Mouse (Mus musculus): Measurements from ENCODE around the gene Hdac10.

DNA sequence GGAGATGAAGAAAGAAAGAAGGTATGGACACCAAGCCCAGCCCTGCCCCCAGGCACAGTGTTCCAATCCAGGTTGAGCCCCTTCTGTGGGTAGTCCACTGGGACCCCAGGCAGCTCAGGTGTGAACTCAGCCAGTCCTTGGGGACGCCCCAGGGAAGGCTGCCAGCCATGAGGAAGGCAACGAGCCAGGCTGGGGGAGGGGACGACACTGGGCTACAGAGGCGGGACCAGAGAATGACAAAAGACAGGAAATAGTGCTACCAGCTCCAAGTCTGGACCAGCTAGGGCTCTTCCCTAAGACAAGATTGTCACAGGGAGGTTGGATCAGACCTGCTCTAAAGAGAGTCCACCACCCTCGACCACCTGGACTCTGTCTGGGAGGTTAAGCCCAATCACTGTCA is 48.6 kb upstream of the Hdac10 start:
- TF ChIP-seq CTCF (IDR thresholded peaks at IDR 0.05) (no peak), EP300 (IDR thresholded peaks at IDR 0.05) (no peak)

All from lung, postnatal 0 days (tissue).